Mouse (Mus musculus): ENCODE data around the gene Prg3. TPM values are rescaled to one million over a fixed set of nuclear protein-coding genes. Genes with fewer than 3 reads are reported as not detected.
A peak's percentile ranks its signal among the peaks of the same experiment; 100 is the strongest.

The Prg3 gene
- polyA plus RNA-seq (2016; fragmentation: Nextera tagmentation; extraction: Ambion mirVana): not detected in 2 replicates

GRCm38 (mm10) chr2:84987930-84988329 is at the start of gene Prg3:
Prg3 (plus strand) TSS chr2:84988215.
- no peaks in the 10 kb centered on the region for H3K27me3 ChIP-seq (ENCODE audit: insufficient read depth, poor library complexity, severe bottlenecking)
- 75% methylated on average over 1 of the region's 1 CpGs for WGBS
- H3K36me3 ChIP-seq: no peaks in the 10 kb centered on the region
- no peak within 1 kb of the TSS for H3K4me3 ChIP-seq
- no peak within 1 kb of the TSS for H3K27ac ChIP-seq
- H3K4me1 ChIP-seq (replicated peaks): no peaks in the 10 kb centered on the region
- no peak for DNase-seq (ENCODE audit: low spot score)
- H3K9me3 ChIP-seq: no peaks in the 10 kb centered on the region

GRCm38 (mm10) chr2:84938249-84938946 is 49.6 kb upstream of the Prg3 start:
- peak overlapping the region; percentile 91; the same call in 1 of the 2 replicates for H3K27ac ChIP-seq

GRCm38 (mm10) chr2:84939306-84939705 is 48.7 kb upstream of the Prg3 start:
- H3K4me1 ChIP-seq (replicated peaks): peaks cover 22% of the 10 kb centered on the region
- no peaks in the 10 kb centered on the region for H3K36me3 ChIP-seq
- no peak for DNase-seq (ENCODE audit: low spot score)
- no peak overlapping the region for H3K4me3 ChIP-seq
- 93% methylated on average over 3 of the region's 3 CpGs for WGBS
- H3K27ac ChIP-seq: no peak overlapping the region
- H3K27me3 ChIP-seq (ENCODE audit: insufficient read depth, poor library complexity, severe bottlenecking): no peaks in the 10 kb centered on the region
- H3K9me3 ChIP-seq: no peaks in the 10 kb centered on the region

More at GRCm38 (mm10) chr2:84938249-84938946, 49.6 kb upstream of the Prg3 start:
- no peaks in the 10 kb centered on the region for H3K9me3 ChIP-seq
- H3K27me3 ChIP-seq (ENCODE audit: insufficient read depth, poor library complexity, severe bottlenecking): no peaks in the 10 kb centered on the region
- 83% methylated on average over 5 of the region's 5 CpGs for WGBS
- H3K4me3 ChIP-seq: peak overlapping the region; percentile 56; the same call in 1 of the 2 replicates
- H3K36me3 ChIP-seq: no peaks in the 10 kb centered on the region
- H3K4me1 ChIP-seq (replicated peaks): peaks cover 22% of the 10 kb centered on the region
- no peak for DNase-seq (ENCODE audit: low spot score)

GRCm38 (mm10) chr2:84939711-84940110 is 48.3 kb upstream of the Prg3 start:
- no peaks in the 10 kb centered on the region; the same call in 1 of the 2 replicates for H3K36me3 ChIP-seq
- H3K27ac ChIP-seq: no peak overlapping the region
- DNase-seq (ENCODE audit: low spot score): no peak
- no peaks in the 10 kb centered on the region for H3K27me3 ChIP-seq (ENCODE audit: insufficient read depth, poor library complexity, severe bottlenecking)
- H3K4me3 ChIP-seq: no peak overlapping the region
- H3K9me3 ChIP-seq: no peaks in the 10 kb centered on the region
- peaks cover 22% of the 10 kb centered on the region for H3K4me1 ChIP-seq (replicated peaks)
- 96% methylated on average over 6 of the region's 6 CpGs for WGBS

- Histone ChIP-seq H3K27me3 (ENCODE audit: insufficient read depth, poor library complexity, severe bottlenecking) (no peaks in the 10 kb centered on the region), H3K4me3 (no peak overlapping the region), H3K27ac (no peak overlapping the region), H3K36me3 (peaks cover 5% of the 10 kb centered on the region), H3K4me1 (replicated peaks) (peaks cover 22% of the 10 kb centered on the region), H3K9me3 (no peaks in the 10 kb centered on the region)
- 91% methylated on average over 2 of the region's 2 CpGs for WGBS
- DNase-seq (ENCODE audit: low spot score): no peak
Observed at GRCm38 (mm10) chr2:84941332-84941731, 46.7 kb upstream of the Prg3 start.

- Histone ChIP-seq H3K36me3 (peaks cover 7% of the 10 kb centered on the region), H3K27me3 (ENCODE audit: insufficient read depth, poor library complexity, severe bottlenecking) (no peaks in the 10 kb centered on the region), H3K4me1 (replicated peaks) (peaks cover 17% of the 10 kb centered on the region), H3K9me3 (no peaks in the 10 kb centered on the region), H3K4me3 (no peak overlapping the region), H3K27ac (no peak overlapping the region)
- DNase-seq (ENCODE audit: low spot score): no peak
- 96% methylated on average over 4 of the region's 4 CpGs for WGBS
Observed at GRCm38 (mm10) chr2:84941795-84942194, 46.2 kb upstream of the Prg3 start.

- no peak overlapping the region for H3K27ac ChIP-seq
- H3K27me3 ChIP-seq (ENCODE audit: insufficient read depth, poor library complexity, severe bottlenecking): no peaks in the 10 kb centered on the region
- H3K4me3 ChIP-seq: no peak overlapping the region
- H3K4me1 ChIP-seq (replicated peaks): no peaks in the 10 kb centered on the region
- 87% methylated on average over 3 of the region's 3 CpGs for WGBS
- DNase-seq (ENCODE audit: low spot score): no peak
- H3K9me3 ChIP-seq: no peaks in the 10 kb centered on the region
- peaks cover 40% of the 10 kb centered on the region for H3K36me3 ChIP-seq
Observed at GRCm38 (mm10) chr2:84947154-84947771, 40.8 kb upstream of the Prg3 start.

GRCm38 (mm10) chr2:84948252-84948651 is 39.8 kb upstream of the Prg3 start:
- Histone ChIP-seq H3K27ac (no peak overlapping the region), H3K4me1 (replicated peaks) (no peaks in the 10 kb centered on the region), H3K9me3 (no peaks in the 10 kb centered on the region), H3K27me3 (ENCODE audit: insufficient read depth, poor library complexity, severe bottlenecking) (no peaks in the 10 kb centered on the region), H3K36me3 (peaks cover 48% of the 10 kb centered on the region), H3K4me3 (no peak overlapping the region)
- DNase-seq (ENCODE audit: low spot score): no peak
- 88% methylated on average over 7 of the region's 7 CpGs for WGBS

GRCm38 (mm10) chr2:84948721-84949120 is 39.3 kb upstream of the Prg3 start:
- H3K36me3 ChIP-seq: peaks cover 51% of the 10 kb centered on the region
- H3K27me3 ChIP-seq (ENCODE audit: insufficient read depth, poor library complexity, severe bottlenecking): no peaks in the 10 kb centered on the region
- WGBS: 86% methylated on average over 2 of the region's 2 CpGs
- H3K9me3 ChIP-seq: no peaks in the 10 kb centered on the region
- no peaks in the 10 kb centered on the region for H3K4me1 ChIP-seq (replicated peaks)
- DNase-seq (ENCODE audit: low spot score): no peak
- H3K4me3 ChIP-seq: no peak overlapping the region
- no peak overlapping the region for H3K27ac ChIP-seq

GRCm38 (mm10) chr2:84951027-84951426 is 37.0 kb upstream of the Prg3 start:
- 92% methylated on average over 8 of the region's 8 CpGs for whole genome bisulfite sequencing
- H3K4me1 ChIP-seq (replicated peaks): no peaks in the 10 kb centered on the region
- H3K27ac ChIP-seq: no peak overlapping the region
- H3K4me3 ChIP-seq: no peak overlapping the region
- H3K36me3 ChIP-seq: peaks cover 45% of the 10 kb centered on the region
- no peaks in the 10 kb centered on the region for H3K27me3 ChIP-seq (ENCODE audit: insufficient read depth, poor library complexity, severe bottlenecking)
- no peaks in the 10 kb centered on the region for H3K9me3 ChIP-seq
- DNase-seq (ENCODE audit: low spot score): no peak

- H3K4me1 ChIP-seq (replicated peaks): no peaks in the 10 kb centered on the region
- H3K27me3 ChIP-seq (ENCODE audit: insufficient read depth, poor library complexity, severe bottlenecking): no peaks in the 10 kb centered on the region
- no peak overlapping the region for H3K4me3 ChIP-seq
- WGBS: 96% methylated on average over 1 of the region's 1 CpGs
- DNase-seq (ENCODE audit: low spot score): no peak
- no peak overlapping the region for H3K27ac ChIP-seq
- peaks cover 42% of the 10 kb centered on the region for H3K36me3 ChIP-seq
- H3K9me3 ChIP-seq: no peaks in the 10 kb centered on the region
Observed at GRCm38 (mm10) chr2:84952251-84952650, 35.8 kb upstream of the Prg3 start.

- H3K4me3 ChIP-seq: no peak overlapping the region
- peaks cover 46% of the 10 kb centered on the region for H3K36me3 ChIP-seq
- H3K27ac ChIP-seq: no peak overlapping the region
- no peaks in the 10 kb centered on the region for H3K9me3 ChIP-seq
- no peaks in the 10 kb centered on the region for H3K27me3 ChIP-seq (ENCODE audit: insufficient read depth, poor library complexity, severe bottlenecking)
- WGBS: 89% methylated on average over 4 of the region's 4 CpGs
- no peaks in the 10 kb centered on the region for H3K4me1 ChIP-seq (replicated peaks)
- no peak for DNase-seq (ENCODE audit: low spot score)
Observed at GRCm38 (mm10) chr2:84952693-84953092, 35.3 kb upstream of the Prg3 start.

GRCm38 (mm10) chr2:84955435-84955834 is 32.6 kb upstream of the Prg3 start:
- Histone ChIP-seq H3K27me3 (ENCODE audit: insufficient read depth, poor library complexity, severe bottlenecking) (no peaks in the 10 kb centered on the region), H3K4me1 (replicated peaks) (no peaks in the 10 kb centered on the region), H3K36me3 (peaks cover 34% of the 10 kb centered on the region), H3K4me3 (no peak overlapping the region), H3K27ac (no peak overlapping the region), H3K9me3 (no peaks in the 10 kb centered on the region)
- 91% methylated on average over 9 of the region's 9 CpGs for WGBS
- DNase-seq (ENCODE audit: low spot score): no peak
